Mouse (Mus musculus) liver (tissue): ENCODE measurements around the gene Trim2.
A peak's percentile ranks its signal among the peaks of the same experiment; 100 is the strongest.

ENCODE experiments used
- DNase-seq: peaks from one replicate; pipeline ENCODE4 v3.0.0-alpha.2; 2020; ENCODE audit warnings: mixed read lengths

Trim2 gene

DNA sequence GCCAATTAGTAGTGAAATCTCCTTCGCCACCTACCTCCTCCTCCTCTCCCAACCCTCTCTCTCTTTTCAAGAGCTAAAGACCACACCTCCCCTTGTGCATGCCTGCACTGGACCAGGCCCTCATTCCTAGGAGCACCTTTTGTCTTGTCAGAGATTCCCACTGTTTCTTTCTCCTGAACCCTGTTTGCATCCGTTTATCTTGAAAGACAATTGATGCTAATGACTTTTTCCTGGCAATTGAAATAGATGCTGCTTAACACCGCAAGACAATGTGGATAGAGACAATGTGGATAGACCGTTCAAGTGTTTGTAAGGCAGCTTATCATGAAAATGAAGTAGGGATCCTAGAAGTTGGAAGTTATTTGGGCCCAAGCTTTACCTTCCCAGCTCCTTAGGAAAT is 125.0 kb downstream of the Trim2 start:
- no peak for DNase-seq

DNA sequence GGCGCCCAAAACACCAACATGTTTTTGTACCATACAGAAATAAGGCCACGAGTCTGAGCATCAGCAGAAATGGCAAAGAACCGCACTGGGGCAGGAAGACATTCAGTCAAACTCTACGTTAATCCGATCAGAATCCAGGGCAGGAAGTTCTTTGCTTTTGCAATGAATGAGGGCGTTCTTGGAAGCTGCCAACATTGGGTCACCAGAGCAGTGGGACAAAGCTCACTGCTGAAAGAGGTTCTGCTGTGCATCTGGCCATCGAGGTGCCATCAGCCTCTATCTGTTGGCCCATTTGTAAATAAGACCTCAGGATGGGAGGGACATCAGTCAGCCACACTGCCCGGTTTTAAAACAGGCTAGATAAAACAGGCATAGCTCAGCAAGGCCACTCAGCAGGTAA is 125.6 kb downstream of the Trim2 start:
- no peak for DNase-seq

DNA sequence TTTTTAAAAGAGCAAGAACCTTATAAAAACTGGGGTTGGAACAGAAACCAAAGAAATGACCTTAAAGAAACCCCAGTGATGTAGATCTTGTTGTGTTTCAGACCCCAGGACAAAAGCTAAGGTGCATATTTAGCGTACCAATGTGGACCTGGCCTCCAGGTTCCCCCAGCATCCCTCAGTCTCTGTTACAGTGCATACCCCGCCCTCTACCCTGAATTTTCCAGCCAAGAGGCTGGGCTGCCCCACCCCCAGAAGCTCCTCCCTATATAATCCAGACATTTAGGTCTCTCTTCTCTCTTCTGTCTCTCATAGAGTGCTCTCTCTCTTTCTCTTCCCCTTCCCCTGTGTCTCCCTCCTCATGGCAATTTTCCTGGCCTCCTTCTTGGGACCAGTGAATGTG is 126.4 kb downstream of the Trim2 start:
- no peak for DNase-seq

DNA sequence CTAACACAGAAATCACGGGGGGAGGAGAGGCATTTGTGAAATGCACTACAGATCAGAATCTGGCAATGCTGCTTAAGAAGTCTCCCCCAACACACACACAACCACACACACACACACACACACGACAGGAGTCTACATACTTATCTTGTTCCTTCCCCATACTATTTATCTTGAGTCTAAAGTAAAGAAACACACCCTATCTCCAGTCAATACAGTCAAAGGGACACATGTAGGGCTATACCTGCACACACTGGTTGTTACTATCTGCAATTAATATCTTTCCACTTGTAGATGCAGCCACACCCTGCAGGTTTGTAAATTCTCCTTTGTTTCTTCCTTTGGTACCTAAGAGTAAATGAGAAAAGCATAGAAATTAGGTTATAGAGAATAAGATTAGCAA is 128.8 kb downstream of the Trim2 start:
- DNase-seq: no peak

DNA sequence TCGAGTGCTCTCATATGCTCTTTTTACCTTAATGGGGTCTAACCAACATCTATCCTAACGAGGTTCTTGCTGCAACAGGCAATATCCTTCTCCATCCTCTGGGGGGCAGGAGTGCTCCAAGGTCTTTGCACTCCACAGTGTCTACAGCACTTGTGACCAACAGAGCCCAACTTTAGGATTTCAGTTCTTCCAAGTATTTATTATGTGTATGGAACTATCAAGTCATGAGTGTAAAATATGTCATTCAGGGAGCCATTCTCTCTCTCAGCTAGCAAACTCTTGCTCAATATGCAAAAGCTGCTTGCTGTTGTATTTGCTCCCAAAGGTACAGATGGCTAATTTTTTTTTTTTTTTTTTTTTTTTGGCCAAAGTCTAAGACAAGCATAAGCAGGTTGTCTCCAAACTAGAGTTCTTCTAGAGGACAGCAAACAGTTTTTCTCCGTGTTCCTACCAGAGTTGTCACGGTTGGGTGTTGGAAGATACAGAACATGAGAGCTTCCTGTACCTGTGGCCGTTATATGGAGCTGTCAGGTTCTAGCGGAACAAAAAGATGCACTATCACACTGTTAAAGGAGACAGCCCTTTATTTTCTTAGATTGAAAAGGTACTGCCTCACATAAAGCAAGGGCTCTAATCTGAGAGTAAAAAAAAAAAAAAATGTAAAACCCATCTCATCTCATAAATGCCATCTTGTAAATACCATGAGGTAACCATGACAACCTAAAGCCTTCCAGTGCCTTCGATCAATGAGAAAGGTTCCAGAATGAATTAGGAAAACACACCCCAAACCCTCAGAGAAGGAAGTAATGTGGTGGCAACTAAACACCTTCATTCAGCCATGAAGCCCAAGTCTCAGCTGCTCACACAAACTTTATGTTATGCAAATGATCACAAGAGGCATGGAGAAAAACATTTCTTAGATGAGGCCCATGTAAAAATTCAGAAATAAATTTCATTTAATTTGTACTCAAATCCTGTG is 131.1 kb downstream of the Trim2 start:
- peak; percentile 65 for DNase-seq

DNA sequence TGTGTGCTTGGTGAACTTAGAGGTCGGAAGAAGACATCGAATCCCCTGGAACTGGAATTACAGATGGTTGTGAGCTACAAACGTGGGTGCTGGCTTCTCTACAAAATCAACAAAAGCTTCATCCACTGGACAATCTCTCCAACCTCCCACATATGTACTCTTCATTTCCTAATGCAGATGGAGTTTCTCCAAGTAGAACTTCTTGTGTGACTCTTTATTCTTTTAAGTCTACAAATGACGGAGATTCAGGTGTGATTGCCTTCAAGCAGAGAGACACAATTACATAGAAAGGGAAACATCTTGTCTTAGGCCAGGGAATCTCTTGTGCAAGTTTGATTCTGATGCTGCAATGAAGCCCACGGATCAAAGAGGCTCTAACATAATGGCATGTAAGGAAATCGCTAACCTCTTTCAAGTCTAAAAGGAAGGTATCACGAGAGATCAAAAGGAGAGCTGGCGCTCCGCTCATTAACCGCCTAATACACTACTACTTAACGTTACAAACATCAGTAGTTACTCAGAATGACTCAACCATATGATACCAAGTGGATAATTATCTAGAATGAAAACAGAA is 133.0 kb downstream of the Trim2 start, which contains the start of gene Gm6525:
Gene Gm6525, plus strand, starts transcription at position 524 of the 574 bp plus-strand sequence.
- no peak for DNase-seq

DNA sequence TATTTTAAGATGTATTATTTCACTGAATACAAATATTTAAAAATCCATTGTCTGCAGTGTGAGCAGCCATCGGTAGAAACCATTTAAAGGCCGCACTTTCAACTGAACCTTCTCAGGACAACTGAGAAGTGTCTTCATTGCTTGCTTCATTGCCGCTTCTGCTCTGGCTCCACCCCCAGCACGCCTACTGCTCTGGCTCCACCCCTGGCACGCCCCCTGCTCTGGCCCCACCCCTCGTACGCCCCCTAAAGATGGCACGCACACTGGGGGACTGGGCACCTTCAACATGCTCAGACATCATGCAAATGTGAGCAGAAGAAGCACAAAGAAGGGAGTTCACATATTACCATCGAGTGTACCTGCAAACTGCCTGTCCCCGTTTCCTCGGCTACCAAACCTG is 134.3 kb downstream of the Trim2 start:
- peak; percentile 23 for DNase-seq

DNA sequence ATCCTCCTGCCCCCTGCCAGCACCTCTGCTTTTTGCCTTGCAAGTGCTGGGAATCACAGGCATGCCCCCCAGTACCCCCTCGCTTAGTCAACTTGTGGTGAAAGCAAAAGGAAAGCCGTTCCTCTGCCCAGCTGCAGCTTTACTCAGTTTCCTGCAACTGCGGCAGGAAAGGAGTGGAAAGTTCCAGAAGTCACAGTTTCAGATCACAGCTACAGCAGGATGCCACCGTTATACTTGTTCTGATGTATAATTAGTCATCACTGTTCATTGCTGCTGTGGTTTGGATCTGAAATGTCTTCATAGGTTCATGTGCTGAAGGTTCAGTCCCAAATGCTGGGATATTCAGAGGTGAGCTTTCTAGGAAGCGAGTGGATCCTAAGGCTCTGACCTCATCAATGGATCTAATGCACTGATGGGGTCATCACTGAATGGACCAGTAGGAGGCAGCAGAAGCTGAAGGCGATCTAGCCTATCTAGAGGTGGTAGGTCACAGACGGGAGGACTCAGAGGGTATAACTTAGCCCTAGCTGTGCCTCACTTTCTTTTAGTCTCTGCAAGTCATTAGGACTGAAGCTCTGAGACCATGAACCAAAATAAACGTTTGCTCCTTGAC is 137.2 kb downstream of the Trim2 start:
- DNase-seq: no peak

DNA sequence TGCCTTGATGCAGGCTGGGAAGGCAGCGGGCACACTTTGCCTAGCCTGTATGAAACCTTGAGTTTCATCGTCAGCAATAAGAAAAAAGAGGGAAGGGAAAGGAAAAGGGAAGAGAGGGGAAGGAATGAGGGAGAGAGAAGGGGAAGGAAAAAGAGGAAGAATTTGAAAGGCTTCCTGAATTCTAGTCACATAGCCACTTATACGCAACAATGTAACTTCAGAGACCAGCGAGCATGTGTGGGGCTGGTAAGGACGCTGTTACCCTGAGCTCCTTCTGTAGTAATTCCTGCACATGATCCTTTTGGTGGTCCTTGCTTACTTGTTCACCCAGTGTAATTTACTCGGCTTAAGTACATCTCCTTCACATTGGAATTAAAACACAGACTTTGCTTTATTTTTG is 137.7 kb downstream of the Trim2 start:
- DNase-seq: no peak

DNA sequence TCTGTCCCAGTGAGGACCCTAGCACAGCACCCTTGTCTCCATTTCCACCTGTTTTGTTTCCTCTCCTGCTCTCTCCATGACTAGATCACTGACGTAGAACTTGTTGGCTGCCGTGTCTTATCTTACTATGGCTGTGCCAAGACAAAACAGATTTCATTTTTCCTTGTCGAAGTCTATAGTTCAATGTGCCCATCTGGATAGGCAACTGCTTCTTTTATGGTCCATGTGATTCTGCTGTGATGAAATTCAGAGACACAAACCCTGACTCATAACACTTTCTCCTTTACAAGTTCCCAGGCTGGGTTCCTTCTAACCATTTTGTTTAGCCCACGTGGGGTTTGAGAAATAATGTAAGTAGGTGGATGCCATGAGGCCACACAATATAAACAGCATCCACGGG is 140.6 kb downstream of the Trim2 start:
- DNase-seq: no peak

DNA sequence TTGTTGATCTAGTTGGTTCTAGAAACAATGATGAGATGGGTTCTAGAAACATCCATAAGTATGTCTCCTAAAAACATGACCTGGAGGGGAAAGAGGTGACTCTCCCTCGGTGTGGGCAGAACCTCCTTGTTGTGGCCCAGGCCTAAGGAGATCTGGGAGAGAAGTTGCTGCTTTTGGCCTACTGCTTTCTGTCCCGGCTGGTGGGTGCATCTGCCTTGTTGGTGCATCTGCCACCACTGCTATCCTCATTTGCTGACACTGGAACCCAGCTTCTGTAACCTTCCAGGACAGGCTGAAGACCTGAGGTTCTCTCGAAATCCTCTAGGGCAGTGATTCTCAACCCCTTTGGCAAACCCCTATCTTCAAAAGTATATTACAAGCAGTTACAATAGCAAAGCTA is 141.3 kb downstream of the Trim2 start:
- DNase-seq: no peak

DNA sequence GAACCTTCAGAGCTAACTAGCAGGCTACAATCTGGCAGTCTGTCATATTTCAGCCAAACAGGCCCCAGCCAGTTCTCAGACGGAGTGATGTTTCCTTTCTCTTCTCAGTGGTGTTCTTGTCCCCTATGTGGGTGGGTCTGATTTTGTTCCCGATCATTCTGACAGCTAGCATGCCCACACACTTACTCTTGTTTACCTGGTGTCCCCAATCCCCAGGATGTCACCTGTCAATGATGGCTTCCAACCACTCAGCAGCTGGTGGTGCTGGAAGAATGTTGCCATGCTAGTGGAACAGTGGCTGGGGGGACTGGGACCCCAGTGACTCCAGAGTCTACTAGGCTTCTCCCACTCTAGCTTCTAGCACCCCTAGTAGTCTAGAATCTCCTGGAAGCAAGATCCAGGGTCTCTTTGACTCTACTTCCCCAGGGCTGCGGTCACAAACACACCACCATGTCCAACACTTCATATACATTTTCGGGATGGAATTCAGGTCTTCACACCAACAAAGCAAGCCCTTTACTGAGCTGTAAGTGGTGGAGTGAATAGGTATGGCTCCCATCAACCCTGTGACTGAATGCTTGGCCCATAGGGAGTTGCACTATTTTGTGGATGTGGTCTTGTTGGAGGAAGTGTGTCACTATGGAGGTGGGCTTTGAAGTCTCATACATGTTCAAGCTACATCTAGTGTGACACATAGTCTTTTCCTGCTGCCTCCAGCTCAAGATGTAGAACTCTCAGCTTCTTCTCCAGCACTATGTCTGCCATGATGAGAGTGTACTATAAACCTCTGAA is 148.9 kb downstream of the Trim2 start:
- no peak for DNase-seq

DNA sequence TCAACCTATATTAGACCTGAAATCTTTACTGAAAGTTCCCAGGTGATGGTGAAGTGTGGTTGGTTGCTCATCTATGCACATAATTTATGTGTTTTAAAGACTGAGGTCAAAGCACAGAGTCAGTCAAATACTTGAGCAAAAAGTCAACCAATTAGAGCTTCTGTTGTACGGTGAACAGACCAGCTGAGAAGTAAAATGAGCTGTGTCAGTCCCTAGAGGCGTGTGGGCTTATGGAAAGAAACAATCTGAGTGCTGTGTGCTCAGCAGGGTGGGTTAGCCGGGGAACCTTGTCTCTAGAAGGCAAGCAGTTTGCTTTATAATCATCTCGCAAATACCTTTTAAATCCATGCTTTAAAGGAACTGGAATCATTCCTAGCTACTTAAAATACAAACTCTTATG is 149.7 kb downstream of the Trim2 start:
- DNase-seq: no peak

DNA sequence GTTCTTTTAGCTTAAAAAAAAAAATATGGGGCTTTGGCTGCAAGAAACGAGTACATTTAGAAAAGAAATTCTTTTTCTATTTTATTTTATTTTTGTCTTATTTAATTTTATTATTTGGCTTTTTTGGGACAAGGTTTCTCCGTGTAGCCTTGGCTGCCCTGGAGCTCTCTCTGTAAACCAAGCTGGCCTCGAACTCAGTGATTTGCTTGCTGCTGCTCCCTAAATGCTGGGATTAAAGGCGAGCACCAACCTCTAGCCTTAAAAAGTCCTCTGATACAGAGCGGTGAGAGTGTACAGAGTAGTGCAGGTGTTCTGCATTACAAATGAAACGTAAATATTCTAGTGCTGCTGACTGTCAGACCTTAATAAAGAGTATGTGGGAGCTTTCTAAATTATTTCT is 150.6 kb downstream of the Trim2 start:
- no peak for DNase-seq

DNA sequence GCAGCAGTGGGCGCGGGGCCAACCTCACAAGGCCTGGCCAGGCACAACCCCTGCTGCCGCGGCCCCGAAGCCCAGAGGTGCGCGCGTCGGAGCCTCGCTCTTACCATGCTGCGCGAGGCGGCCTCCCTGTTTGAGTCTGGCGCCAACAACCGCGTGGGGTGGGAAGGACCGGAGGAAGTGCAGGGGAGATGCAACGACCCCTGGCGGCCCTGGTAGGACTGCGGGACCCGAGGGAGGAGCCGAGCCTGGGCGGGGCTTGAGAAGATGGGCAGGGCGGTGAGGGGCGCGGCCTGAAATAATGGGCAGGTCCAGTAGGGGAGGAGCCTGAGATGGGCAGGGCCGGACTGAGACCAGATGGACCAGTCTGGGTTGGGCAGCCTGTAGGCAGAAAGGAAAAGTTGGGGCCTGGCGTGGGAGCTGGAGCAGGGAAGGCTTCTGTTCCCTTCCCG is 151.1 kb downstream of the Trim2 start, which contains the start of gene Mnd1:
Gene Mnd1, minus strand, starts transcription at position 229 of the 449 bp plus-strand sequence.
- peak; percentile 99 for DNase-seq

DNA sequence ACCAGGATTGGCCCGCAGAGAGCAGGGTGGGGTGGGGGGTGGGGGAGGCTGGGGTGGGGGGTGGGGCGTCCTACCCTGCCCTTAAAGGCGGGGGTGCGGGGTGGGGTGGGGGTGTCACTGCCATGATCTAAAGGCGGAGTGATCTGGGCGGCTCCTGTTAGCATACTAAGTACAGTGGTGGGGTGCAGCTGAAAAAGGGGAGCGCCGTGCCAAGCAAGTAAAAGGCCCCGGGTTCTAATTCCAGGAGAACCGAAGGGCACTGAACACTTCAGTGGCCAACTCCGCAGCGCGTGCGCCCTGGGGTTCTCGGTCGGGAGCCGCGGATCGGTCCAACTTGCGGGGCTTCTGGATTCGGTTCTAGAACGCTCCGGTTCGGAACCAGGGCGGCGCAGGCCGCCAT is 151.5 kb downstream of the Trim2 start:
- peak; percentile 83 for DNase-seq

DNA sequence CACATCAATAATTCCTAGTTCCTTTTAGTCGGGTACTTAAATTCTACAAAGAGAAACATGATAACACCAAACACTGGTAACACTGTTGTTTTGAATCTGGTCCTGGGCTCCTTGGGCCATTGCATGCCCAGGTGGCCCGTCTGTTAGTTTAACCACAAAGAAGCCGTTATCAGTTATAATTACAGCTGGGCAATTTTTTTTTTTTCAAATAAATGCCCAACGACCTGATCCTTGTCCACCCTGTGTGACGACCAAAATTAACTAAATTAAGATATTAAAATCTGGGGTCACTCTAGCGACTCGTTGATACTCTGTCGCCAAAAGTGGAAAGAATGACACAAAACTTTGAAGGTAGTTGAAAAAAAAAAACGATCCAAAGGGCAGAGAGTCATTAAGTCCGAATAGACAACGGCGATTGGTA is 151.9 kb downstream of the Trim2 start:
- no peak for DNase-seq

DNA sequence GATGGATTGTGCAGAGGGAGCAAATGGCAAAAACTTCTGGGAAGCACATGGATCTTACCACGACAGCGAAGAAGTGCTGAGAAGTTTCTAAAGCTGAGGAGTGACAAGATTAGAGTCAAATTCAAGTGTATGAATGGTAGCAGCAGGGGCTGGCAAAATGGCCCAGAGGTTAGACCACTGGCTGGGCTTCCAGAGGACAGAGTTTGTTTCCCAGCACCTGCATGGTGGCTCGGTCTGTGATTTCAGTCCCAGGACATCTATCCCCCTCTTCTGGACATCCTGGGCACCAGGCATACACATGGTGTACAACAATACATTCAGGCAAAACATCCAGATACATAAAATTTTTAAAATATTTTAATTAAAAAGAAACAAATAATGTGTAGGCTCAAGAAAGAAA is 156.8 kb downstream of the Trim2 start:
- no peak for DNase-seq

DNA sequence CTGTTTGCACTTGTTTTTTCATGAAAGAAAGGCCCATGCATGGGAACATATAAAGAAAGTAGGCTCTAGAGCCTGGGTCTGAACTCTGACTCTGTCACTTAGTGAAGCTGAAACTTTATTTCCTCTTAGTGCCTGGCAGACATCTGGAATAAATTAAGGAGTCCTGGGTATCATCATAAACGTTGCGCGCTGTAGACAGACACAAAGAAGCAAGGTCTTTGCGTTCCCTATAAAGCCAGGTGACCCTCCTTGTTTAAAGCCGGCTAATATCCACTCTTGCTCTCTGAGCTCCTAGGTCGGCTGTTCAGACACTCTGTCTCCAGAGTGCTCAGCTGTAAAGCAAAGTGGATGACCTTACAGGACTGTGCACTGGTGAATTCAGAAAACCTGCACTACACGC is 165.7 kb downstream of the Trim2 start:
- DNase-seq: no peak

DNA sequence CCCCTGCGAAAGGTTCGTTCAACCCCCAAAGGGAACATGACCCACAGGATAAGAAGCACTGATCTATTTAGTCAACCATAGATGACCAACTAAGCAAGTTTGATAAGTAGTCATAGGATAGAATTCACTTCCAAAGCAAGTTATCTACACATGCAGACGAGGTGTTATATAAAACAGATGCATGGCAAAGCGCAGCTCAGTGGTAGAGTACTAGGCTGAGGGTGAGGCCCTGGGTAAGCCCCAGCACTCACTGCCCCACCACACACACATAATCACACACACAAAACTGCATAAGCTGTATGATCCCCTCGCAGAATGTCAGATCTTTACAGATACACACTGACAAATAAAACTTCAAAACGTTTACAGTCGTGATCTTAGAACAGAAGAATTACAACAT is 170.2 kb downstream of the Trim2 start:
- DNase-seq: no peak

DNA sequence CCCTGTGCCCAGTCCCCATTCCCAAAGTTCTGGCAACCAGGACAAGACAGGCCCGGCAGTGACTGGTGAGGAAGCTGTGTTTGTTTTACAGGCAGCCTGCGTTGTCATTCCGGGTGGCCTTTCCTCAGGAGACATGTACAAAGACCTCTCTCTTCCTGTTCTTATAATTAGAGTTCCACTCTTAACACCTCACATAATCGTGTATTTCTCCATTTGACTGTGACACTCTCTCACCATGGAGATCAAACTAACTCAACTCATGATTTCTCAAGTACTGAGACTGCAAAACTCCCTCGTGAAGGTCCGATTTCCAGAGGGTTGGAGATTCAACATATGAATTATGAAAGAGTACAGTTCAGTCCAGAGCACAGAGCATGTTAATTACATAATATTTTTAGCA is 170.7 kb downstream of the Trim2 start:
- DNase-seq: no peak

DNA sequence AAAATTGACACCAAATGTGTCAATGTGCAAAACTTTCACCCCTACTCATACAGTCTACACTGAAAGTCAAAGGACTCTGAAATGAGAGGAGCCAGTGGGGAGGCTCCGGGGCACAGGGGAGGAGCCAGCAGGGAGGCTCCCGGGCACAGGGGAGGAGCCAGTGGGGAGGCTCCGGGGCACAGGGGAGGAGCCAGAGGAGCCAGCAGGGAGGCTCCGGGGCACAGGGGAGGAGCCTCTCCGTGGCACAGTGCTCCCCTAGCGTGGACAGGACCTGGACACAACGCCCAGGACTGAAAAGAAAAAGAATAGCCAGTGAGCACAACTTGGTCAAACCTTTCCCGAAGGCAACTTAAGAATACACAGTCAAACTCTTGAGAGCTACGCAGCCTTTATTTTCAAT is 171.3 kb downstream of the Trim2 start:
- peak; percentile 91 for DNase-seq

DNA sequence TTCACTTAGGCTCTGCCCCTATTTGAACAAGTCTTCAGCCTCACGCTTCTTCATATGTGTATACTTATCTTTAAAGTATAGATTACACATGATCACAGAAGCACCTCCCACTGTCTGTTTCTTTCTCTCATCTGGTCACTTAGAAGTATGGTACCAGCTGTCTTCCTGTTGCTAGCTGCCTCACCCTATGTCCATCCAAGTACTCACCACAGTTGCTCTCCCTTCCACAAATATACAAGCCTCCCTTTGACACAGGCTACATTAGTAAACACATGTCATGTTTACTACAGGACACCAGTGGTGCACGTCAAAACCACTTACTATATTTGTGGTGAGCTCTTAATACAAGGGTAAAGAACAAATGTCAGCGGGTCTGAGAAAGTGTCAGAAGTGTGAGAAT is 175.3 kb downstream of the Trim2 start:
- DNase-seq: no peak
